Mouse (Mus musculus): Measurements from ENCODE around the gene Tmem72.

DNA sequence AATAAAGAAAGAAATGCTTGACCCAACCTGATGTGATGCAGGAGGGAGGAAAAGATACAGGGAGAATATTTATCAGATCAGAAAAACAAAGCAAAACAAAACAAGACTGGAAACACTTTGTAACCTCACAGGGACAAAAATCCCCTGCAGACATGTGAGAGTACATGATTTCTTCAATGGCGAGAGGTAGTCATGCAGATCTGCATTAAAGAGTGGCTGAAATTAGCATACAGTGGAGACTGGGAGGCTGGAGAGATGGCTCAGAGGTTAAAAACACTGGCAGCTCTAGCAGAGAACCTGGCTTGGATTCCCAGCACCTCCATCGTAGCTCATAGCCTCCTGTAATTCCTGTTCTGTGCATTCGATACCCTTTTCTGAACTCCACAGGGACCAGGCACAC is 4.2 kb downstream of the Tmem72 start:
- TF ChIP-seq CTCF (IDR thresholded peaks at IDR 0.05; ENCODE audit: low read depth, low read length), result no peak
- TF ChIP-seq POLR2A (IDR thresholded peaks at IDR 0.05; ENCODE audit: borderline replicate concordance, low read depth, low read length), result no peak
